Mouse (Mus musculus): ENCODE measurements at regions not wholly inside any gene's neighbourhood (a gene's known extent, or its start where the extent isn't known, plus 50 kb on each side); places are given as distances from the start of the nearest gene placed in this dataset.

DNA sequence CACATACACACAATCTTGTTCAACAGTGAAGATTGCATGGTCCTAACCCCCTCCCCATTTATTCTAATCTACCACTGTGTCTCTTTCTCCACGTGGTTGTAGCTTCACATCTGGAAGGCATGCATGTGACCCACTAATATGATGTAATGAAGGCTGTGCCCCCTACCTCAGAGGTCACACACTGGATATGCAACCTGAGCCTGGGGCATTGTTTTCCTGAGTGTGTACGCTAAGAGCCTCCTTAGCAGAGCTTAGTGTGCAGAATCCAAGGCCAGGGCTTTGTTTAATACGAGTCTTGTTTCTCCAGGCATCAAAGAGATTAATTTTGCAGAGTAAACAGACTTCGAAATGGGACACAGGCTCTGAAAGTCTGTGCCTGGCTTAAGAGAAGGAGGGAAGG is 68.0 kb upstream of the Tnrc6c start:
- no peak for ATAC-seq (replicated peaks; ENCODE audit: poor library complexity, severe bottlenecking)

DNA sequence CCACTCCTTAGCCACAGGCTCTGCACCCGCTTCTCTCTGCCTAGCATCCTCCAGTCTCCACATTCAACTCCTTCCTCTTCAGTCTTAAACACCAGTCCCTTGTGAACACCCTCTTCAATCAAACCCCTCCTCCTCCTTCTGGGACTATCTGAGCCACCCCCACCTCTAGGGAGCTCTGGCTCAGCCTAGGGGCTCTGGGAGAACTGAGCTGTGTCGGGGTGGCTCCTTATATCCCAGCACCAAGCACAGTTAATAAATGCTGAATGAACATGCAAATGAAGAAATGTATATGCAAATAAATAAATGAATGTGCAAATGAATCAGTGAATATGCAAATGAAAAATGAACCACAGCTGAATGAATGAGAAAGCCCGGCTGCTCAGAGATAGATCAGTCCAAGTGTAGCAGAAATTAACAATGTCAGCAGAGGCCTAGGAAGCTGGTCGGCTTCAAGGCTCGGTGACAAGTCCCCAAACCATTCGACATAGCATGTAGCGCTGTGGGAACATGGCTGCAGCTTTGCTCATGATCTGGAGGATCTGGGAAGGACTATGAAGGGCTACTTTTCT is 67.1 kb upstream of the Tnrc6c start:
- no peak for ATAC-seq (replicated peaks; ENCODE audit: poor library complexity, severe bottlenecking)

DNA sequence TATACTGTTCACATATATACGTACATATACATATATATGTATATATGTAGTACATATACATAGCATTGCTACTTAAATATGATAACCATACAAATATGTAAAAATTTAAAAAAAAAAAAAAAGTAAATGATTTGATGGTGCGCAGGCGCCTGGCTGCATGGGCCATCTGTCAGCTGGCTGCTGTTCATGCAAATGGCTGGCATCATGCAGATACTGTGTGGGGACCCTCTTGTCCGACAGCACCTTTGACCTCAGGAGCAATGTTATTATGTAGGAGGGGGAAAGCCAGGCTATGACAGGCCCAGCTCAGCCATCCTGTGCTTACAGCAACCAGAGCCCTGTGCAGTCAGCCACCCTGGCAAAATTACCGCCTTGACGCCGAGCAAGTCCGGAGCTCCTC is 65.1 kb upstream of the Tnrc6c start:
- no peak for ATAC-seq (replicated peaks; ENCODE audit: poor library complexity, severe bottlenecking)

DNA sequence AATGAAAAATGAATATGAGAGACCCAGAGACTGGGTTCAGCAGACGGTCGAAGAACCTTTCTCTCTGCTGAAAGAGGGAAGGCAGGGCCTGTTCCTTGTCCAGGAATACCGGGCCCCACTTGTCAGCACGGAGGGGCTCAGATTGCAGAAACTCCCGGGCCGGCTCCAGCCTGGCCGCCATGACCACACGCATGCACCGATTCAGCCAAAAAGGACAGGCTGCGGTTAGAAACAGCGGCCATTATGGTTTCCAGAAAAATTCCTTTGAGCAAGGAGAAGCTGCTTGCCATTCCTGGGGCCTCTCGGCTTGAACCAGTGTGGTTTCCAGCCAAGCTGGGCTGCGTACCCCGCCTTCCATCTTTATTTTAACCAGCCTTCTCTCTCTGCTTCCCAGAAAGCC is 64.7 kb upstream of the Tnrc6c start:
- ATAC-seq (replicated peaks; ENCODE audit: poor library complexity, severe bottlenecking) = no peak

DNA sequence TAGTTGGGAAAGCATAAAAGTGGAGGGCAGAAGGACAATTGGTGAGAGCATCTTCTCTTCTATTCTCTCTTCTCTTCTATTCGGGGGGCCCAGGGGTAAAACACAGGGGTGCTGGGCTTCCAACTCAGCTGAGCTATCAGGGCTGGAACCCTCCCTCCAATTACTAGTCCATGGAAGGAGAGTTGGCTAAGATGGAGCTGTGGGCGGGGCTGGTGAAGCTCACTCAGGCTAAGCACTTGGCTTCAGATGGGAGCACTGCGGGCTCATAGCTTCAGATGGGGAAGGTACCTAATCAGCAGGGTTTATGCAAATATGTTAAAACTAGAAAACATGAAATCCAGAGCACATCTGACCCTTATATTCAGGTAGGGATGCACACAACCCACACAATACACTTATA is 61.5 kb upstream of the Tnrc6c start:
- no peak for ATAC-seq (replicated peaks; ENCODE audit: poor library complexity, severe bottlenecking)

DNA sequence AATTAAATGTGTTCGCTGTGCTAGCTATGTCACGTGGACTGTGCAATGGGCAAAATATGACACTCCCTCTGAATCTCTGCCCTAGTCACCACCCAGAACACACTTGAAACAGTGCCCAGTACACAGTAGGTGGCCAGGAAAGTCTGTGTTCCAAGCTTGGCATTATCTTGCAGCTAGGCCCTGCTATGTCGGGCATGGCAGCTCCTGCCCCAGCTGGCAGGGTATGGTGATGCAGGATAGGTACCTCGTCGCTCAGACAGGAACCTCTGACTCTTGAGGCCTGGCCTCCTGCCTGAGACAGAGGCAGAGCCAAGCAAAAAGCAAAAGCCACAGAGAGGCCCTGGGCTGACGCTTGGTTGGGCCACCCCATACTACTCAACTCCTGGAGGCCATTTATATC is 57.9 kb upstream of the Tnrc6c start:
- ATAC-seq (replicated peaks; ENCODE audit: poor library complexity, severe bottlenecking) = no peak

DNA sequence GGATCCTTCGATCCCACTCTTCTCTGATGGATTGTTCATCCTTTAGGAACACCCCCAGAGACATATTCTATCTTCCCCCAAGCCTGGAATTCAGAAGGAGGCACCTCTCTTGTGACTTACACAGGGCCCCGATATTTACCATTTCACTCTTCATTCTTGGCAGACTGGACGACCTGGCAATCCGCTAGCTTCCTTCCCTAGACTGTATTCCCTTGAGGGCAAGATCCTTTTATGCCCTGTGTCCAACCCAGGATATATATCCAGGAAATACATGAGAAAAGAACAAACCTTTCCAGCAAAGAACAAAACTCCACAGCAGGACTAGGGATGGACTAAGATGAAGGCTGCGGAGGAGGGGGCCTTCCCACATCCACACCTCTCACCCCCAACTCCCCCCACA is 56.3 kb upstream of the Tnrc6c start:
- no peak for ATAC-seq (replicated peaks; ENCODE audit: poor library complexity, severe bottlenecking)

DNA sequence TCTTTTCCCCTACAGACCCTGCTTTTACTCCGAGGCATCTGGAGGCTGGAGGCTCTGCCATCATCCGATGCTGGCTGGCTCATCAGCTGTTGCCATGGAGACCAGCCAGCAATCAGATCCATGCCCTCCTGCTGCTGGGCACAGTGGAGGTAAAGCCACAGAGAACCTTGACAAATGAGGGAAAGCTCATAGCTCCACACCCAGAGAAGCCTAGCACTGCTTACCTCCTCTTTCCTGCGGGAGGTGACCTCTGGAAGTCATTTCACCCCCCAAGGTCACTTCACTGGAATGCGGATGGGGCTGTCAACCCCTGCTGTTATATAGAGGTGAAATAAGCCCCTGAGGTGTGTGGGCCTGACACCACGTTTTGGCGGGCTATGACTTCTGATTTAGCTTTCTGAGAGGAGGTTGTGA is 55.9 kb upstream of the Tnrc6c start:
- no peak for ATAC-seq (replicated peaks; ENCODE audit: poor library complexity, severe bottlenecking)

DNA sequence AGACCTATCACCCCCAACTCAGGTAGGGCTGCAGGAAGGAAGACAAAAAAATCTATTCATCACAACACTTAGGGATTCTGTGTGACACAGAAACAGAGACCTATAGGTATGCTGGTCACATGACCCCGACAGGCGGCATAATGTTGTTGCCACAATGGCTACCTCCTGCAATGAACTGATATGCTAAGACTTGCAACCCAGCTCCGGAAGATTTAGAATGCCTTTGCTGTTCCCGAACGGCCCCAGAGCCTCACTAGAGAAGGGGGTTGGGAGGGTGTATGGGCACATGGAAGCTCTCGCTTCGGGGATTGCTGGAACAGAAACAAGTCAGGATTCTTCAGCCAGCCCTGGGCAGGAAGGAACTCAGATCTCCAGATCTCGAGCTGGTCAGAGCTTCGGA is 55.5 kb upstream of the Tnrc6c start:
- no peak; the same call in 1 of the 2 replicates for ATAC-seq (replicated peaks; ENCODE audit: poor library complexity, severe bottlenecking)

DNA sequence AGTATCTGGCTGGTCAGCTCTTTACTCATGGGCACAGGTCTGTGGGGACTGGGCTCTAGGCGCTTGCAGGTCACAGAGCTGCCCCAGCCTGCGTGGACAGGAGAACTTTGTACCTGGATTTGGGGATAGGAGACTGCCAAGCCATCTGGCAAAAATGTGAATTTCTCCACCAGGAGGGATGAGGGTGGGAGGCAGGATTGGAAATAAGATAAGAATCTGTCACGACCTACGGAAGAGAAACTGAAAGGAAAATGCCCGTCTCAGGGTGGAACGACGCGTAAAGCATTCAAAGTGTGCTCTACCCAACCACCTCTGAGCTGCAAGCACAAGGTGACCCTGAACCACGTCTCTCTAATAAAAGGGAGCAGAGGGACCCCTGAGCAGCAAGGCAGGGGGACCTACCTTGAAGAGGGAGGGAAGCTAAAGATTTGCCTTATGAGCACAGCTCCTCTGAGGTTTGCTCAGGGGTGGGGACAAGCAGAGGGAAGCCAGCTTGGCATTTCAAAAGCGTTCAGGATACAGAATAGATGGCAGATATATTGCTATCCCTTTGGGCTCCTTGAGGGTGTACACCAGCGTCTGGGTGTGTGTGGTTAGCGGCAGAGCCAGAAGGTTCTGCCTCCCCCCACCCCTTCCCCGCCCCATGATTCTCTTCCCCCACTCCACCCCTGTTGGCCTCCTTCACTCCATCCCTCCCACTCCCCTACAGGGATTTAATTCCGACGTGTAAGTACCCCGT is 54.9 kb upstream of the Tnrc6c start:
- ATAC-seq (replicated peaks; ENCODE audit: poor library complexity, severe bottlenecking) = peak; percentile 53

DNA sequence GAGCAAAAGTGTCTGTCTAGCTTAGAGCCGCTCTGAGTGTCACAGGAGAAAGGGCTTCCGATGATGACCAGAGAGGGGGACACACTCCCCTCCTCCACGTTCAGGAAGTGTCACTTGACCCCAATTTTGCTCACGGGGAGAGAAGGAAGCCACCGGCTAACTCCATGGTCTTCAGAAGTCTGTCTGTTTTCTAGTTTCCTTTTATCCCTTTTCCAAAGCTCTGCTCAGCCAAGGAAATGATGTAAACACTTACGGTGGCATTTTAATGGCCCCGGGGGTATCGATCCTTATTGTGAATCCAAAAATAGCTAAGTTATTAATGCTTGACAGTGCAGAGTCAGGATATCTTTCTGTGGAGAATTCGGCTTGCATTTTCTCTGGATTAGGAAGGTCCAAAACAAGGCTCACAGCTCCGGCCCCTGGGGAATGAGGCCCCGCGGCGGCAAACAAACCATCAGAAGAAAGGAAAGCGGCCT is 54.3 kb upstream of the Tnrc6c start:
- ATAC-seq (replicated peaks; ENCODE audit: poor library complexity, severe bottlenecking) = no peak

DNA sequence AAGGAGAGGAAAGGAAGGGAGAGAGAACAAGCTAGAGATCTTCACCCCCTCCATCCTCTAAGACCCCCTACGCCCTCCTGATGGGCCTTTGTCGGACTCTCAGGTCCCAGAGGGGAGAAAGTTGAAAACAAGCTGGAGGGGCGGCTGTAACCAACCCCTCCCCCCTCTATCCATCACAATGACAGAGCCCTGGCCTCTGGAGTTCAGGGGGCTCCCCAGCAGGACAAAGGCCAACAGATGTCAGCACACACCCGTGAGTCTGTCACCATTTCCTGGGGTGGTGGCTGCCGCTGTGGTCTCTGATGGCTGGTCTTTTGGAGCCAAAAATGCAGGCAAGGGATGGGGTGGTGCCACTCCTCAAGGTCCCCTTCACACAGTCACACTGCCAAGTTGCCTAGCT is 52.9 kb upstream of the Tnrc6c start:
- no peak for ATAC-seq (replicated peaks; ENCODE audit: poor library complexity, severe bottlenecking)

DNA sequence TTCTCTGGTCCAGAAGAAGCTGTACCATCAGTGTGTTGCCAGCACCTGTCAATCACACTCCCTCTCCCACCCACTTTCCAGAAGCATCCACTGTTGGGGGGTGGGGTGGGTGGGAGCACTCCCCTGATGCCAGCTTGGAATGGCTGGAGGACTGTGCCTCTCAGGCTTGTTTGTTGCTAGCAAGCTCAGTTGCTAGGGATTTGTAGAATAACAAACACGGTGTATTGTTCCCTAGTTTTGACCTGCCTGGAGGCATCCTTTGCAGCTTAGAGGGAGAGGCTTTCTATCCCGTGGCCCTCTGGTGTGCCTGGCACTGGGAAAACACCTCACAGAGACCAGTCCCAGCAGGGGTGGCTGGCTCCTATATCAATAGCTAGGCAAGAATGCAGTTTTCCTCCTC is 50.1 kb upstream of the Tnrc6c start:
- no peak for ATAC-seq (replicated peaks; ENCODE audit: poor library complexity, severe bottlenecking)

Data from granulocyte monocyte progenitor cell, adult 5-6 weeks (primary cell).